Mouse (Mus musculus) left cerebral cortex, adult 2 months (tissue): ENCODE measurements around the gene Pcf11. TPM values are rescaled to one million over a fixed set of nuclear protein-coding genes. Genes with fewer than 3 reads are reported as not detected.

Experiments
- DNase-seq, 2 experiments: peaks; one replicate each; pipeline ENCODE4 v3.0.0; 2021 to 2022; ENCODE audit warnings: low spot score in 2 of 2, mixed read lengths in 1 of 2; ENCODE audit errors: extremely low spot score in 1 of 2
- H3K27ac ChIP-seq: fragments of 200-600 bp; 2 replicates; pipeline ENCODE4 v1.8.1; 2022
- H3K4me3 ChIP-seq: fragments of 200-600 bp; 2 replicates; pipeline ENCODE4 v1.8.1; 2022
- CTCF ChIP-seq: fragments of 200-600 bp; IDR thresholded peaks from 2 replicates; pipeline ENCODE4 v1.8.1; 2022; ENCODE audit warnings: antibody characterized with exemption, mild to moderate bottlenecking, moderate library complexity
- intact Hi-C: fragments of 180-260 bp; cut with DNase I; formaldehyde crosslinking; loops from one replicate; pipeline ENCODE4 v1.15.1; 2025
- total RNA-seq, 2 experiments: library from RNA; stranded (reverse); gene quantifications; 2 replicates each; pipeline ENCODE4 v1.2.3; 2021

Pcf11 gene
- total RNA-seq, 2 experiments from 2014 or later, result 52.8 to 72.0 TPM

DNA sequence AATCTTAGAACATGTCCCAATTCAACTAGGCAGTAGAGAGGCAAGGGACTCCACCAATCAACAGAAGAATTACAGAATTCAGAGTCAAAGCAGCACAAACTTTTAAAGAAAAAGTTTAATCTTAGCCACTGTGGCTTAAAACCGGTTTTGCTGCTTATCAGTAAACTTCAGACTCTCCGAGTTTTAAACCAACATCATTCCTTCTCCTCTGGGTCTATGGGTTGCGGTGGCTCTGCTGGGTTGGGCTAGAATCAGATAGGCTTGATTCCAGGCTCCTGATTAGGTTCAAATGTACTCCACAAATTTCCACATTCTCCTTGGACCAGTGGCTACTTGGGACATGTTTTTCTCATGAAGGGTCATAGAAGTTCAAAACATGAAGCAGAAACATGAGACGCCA lies 7.6 kb upstream of the Pcf11 start:
- no peak for TF ChIP-seq CTCF
- intact Hi-C loops, result no loop called here
- H3K27ac ChIP-seq, result no peak overlapping the region
- no peak overlapping the region for H3K4me3 ChIP-seq
- no peak for DNase-seq

GRCm38 (mm10) chr7:92675131-92675530 lies 5.4 kb upstream of the Pcf11 start:
- intact Hi-C loops, result no loop called here
- H3K4me3 ChIP-seq, result no peak overlapping the region
- TF ChIP-seq CTCF, result no peak
- no peak overlapping the region for H3K27ac ChIP-seq
- no peak for DNase-seq

DNA sequence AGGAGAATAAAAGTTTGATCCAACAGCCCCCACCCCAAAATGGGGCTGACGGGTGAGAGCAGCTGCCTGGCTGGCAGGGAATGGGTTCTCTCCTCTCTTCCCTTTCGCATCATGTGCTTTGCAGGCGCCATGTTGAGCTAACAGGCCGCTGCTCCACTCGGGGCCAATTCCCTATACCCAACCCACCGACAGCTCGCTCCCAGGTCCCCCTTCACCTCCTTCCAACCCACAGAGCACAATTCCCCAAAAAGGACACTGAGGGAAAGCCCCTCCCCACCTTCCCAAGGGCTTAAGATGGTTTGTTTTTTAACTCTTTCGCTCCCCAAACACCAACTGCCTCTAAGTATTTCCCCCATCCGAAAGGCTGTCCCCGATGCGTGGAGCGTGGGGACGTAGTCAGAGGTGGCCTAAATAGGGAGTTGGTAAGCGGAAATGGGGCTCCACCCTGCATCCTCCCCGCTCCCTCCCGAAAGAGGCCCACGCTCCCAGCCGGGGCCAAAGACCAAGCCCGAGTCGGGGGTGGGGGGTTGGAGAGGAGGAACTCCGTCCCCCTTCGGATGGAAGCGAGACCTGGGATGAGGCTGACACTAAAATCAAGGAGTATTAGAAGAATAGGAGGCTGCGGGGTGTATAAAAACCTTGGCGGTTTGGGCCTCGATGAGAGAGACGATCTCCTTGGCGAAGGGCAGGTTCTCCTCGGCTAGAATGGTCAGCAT lies 785 bp downstream of the Pcf11 start:
- peak; percentile 52 to 54 for DNase-seq
- intact Hi-C loops, result loop anchor here (2.0 kb wide), 2 partner anchors 72 to 206 kb away; partner anchors contain the start of genes Ddias, Prcp and Rab30
- H3K27ac ChIP-seq, result peak overlapping the region; percentile 99
- peak overlapping the region; percentile 99 for H3K4me3 ChIP-seq
- TF ChIP-seq CTCF, result no peak

- no peak for DNase-seq
- no peak for TF ChIP-seq CTCF
- H3K4me3 ChIP-seq, result peak overlapping the region; percentile 99
- intact Hi-C loops, result no loop called here
- H3K27ac ChIP-seq, result no peak overlapping the region
Observed at GRCm38 (mm10) chr7:92666274-92666820, 3.4 kb downstream of the Pcf11 start.

DNA sequence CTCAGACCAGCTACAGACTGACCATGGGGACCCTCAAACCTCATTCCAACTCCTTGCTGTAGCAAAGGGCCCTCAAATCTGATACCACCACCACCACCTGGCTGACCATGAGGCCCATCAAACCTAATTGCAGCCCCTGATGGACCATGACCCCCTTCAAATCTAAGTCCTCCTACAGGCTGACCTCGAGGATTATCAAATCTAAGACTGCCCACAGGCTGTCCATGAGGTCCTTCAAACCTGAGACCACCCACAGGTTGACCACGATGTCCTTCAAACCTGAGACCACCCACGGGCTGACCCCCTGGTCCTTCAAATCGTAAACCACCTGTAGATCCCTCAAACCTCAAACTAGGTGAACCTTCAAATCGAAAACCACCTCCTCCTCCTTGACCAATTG lies 11.7 kb downstream of the Pcf11 start:
- no peak for TF ChIP-seq CTCF
- no peak overlapping the region for H3K27ac ChIP-seq
- H3K4me3 ChIP-seq, result no peak overlapping the region
- no peak for DNase-seq
- intact Hi-C loops, result no loop called here

- no peak for DNase-seq
- no peak overlapping the region for H3K27ac ChIP-seq
- intact Hi-C loops, result no loop called here
- no peak for TF ChIP-seq CTCF
- no peak overlapping the region for H3K4me3 ChIP-seq
Observed at GRCm38 (mm10) chr7:92656386-92656785, 13.3 kb downstream of the Pcf11 start.

GRCm38 (mm10) chr7:92653329-92653728 lies 16.4 kb downstream of the Pcf11 start:
- Histone ChIP-seq H3K27ac (no peak overlapping the region), H3K4me3 (no peak overlapping the region)
- intact Hi-C loops, result no loop called here
- DNase-seq, result no peak
- TF ChIP-seq CTCF, result no peak

GRCm38 (mm10) chr7:92647790-92648189 lies 21.9 kb downstream of the Pcf11 start:
- TF ChIP-seq CTCF, result no peak
- H3K27ac ChIP-seq, result no peak overlapping the region
- intact Hi-C loops, result no loop called here
- H3K4me3 ChIP-seq, result no peak overlapping the region
- DNase-seq, result no peak

GRCm38 (mm10) chr7:92642358-92642757 lies 27.4 kb downstream of the Pcf11 start:
- TF ChIP-seq CTCF, result no peak
- intact Hi-C loops, result no loop called here
- Histone ChIP-seq H3K27ac (no peak overlapping the region), H3K4me3 (no peak overlapping the region)
- DNase-seq, result no peak

- no peak for TF ChIP-seq CTCF
- no peak for DNase-seq
- intact Hi-C loops, result loop anchor here (5.0 kb wide), 1 partner anchor 329 kb away; no protein-coding TSS in a partner anchor
- H3K4me3 ChIP-seq, result peak overlapping the region; percentile 85
- H3K27ac ChIP-seq, result no peak overlapping the region
Observed at GRCm38 (mm10) chr7:92638050-92638449, 31.7 kb downstream of the Pcf11 start.

DNA sequence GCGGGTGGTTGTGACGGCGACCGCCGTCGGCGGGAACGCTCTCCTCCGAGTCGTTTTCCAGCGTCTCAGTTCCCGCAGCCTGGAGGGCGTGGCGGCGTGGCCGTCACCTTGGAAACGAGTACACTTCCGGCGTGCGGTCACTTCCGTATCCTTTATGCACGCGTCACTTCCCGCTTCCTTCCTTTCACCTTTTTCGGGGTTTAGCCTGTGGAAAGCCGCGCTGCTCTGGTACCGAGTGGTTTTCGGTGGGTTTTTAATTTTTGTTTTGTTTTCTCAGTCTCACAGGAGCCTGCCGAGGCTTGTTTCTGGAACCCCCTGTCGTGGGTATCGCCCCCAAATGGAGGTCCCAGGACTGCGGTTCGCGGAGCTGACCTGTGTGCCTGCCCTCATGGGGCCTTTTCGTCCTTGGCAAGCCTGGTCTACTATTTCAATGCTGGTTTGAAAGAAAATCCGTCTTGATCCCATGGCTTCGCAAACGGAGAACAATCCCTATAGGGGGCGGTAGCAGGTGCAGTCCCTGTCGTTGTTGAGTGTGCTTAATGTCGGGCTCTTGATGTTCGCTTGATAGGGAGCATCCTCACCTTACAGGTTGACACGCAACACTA lies 32.6 kb downstream of the Pcf11 start, which contains the start of gene Ankrd42:
Ankrd42 (minus strand) TSS at position 122 of the 605 bp plus-strand sequence.
- peak; percentile 39 for TF ChIP-seq CTCF
- intact Hi-C loops, result loop anchor here (2.0 to 5.0 kb wide), 2 partner anchors 238 to 330 kb away; partner anchors contain the start of genes Ddias and Prcp
- H3K27ac ChIP-seq, result peak within 1 kb of the TSS; percentile 89
- peak; percentile 91 to 92 for DNase-seq
- H3K4me3 ChIP-seq, result peak within 1 kb of the TSS; percentile 85
